Mouse (Mus musculus): ENCODE measurements at regions not wholly inside any gene's neighbourhood (a gene's known extent, or its start where the extent isn't known, plus 50 kb on each side); places are given as distances from the start of the nearest gene placed in this dataset.

DNA sequence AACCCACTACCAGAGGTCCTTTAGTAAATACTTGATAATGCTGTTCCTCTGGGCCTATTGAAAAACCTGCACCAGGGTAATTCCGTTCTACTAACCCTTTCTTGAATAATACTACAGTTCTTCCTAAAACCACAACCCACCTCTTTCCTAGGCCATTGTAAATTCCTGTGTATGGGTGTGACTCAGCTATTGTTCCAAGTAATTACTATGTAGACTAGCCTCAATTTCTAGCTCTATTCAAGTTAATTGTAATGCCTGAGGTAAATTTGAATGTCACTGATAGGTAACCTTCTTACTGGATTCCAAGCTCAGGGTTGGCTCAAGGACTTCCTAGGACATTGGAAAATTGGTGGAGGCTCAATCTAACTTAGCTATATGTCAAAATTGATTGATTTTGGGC, 185.1 kb upstream of the Slc5a7 start:
- DNase-seq (ENCODE audit: low spot score in 2 of 2): no peak

DNA sequence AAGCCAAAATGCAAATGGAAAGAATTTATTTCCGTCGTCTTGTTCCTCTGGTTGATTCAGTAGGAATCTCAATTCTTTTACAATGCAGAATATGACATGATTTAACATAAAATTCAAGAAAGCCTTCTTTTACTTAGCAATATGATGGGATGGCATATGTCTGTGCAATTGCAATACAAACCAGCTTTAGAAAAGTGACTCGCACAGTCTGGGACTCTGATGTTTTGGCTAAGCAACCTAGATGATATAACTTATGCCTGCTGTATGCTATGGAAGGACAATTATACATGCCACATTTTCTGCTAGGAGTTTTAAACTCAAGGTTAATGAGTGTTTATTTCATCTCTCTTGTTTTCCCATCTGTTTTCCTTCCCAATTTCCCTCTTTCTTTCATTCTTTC, 141.1 kb upstream of the Slc5a7 start:
- DNase-seq (ENCODE audit: low spot score in 2 of 2): no peak

DNA sequence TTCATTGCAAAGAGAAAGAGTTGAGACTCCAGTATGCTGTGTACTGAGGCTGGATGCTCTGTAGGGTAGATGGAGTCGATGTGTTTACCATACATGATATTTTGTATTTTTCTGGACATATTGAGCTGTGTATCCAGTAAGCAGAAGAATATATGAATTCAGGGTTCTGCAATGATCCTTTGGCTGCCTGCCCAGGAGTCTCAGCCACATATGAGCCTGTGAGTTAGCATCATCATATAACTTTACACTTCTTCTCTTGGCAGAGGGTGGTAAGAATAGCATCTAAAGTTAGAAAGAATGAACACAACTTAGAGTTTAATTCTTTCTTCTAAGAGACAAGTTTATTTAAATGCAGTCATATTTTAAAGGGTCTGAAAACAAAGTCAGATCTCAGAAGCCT, 139.6 kb upstream of the Slc5a7 start:
- peak in 1 of 2 experiments; percentile 44 for DNase-seq (ENCODE audit: low spot score in 2 of 2)

DNA sequence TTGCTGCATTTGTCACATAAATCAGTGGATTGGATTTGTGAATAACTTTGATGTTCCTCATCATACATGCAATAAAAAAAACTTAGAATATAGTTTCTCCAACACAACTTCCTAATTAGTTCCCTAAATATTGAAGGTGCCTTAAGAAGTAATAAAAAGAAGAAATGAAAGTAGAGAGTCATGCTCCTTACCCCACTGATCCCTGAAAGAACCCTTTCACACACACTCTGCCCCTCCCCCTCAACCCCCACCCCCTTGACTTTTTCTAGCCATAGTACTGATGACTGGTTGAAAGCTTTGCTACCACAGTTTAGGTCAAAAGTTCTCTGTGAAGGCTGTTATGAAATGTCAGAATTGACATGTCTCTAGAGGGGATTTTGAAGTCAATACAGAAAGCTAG, 131.1 kb upstream of the Slc5a7 start:
- no peak for DNase-seq (ENCODE audit: low spot score in 2 of 2)

DNA sequence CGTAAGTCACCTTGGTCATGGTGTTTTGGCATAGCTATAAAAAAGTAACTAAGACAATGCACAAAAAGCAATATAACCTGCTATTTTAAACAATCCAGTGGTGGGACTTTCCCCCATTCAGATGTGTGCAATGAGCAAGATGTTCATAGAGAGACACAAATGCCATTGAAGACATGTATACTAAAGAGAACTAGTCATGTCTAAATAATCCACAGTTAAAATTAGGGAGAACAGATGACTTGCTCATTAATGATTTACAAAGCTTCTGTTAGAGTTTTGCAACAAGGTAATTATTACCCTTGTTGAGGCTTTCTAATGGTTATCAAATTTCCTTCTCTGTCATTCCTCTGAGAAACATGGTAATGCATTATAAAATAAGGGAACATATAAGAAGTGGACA, 115.4 kb upstream of the Slc5a7 start:
- no peak for DNase-seq (ENCODE audit: low spot score in 2 of 2)

DNA sequence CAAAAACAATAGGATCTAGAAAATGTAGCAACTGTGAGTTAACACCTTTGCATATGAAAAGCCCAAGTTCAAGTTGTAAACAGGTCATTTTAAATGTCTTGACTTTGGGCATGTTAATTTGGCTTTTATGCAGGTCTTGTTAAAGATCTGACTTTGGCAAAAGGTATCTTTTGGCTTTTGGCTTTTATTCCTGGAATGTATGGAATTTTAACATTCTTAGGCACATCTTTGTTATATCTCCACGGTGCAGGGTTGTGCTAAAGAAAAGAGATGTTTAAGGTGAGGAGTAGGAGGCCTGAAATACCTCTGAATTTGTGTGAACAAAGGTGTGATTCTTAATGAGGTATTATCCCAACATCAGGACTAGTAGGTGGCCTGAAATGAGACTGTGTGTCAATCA, 97.6 kb upstream of the Slc5a7 start:
- no peak for DNase-seq (ENCODE audit: low spot score in 2 of 2)

DNA sequence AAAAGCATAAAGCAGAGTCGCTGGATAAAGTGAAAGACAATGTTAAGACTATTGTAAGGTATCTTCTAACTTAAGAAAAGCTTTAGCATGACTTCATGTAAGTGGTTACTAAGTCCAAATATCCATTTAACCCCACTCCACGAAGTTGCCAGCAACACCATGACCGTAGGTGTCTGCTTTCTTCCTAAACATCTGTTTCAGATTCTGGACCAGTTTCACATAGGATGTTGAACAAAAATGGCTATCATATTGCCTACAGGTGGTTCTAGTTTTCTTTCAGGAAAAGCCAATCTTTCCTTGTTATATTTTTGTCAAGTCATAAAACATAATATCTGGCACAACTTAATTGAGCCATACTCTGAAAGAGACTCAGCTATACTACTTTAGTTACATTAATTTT, 78.7 kb upstream of the Slc5a7 start:
- no peak for DNase-seq (ENCODE audit: low spot score in 2 of 2)

DNA sequence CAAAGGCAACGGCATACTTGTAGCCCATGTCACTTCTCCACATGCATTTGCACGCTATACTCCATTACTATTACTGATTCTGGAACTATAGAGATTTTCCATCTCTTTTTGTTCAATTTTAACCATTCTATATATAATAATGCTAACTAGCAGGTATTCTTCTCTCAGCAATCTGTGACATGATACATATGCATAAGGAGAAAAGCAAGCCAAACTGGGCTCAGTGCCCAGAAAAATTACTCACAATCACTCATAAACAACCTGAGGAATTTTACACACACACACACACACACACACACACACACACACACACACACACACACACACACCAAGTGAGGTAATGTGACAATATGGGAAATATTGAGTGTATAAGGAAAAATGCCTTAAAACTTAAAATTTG, 69.8 kb upstream of the Slc5a7 start:
- DNase-seq (ENCODE audit: low spot score in 2 of 2): peak in 1 of 2 experiments; percentile 59

DNA sequence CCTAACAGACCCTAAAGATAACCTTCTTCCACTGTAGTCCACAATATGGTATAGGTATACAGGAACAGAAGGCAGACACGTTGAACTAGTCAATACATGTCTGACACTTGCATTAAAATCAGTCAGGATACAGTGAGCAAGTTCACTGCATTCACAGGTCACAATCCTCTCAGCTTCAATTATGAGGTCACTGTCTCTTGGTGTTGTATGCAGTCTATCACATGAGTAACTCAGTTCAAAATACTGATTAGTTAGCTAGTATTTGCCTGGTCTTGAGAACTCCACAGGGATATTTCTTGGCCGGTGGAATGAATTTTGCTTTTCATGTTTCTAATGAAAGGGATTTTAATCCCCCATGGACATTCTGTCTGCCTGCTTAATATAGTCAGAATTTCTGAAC, 69.1 kb upstream of the Slc5a7 start:
- DNase-seq (ENCODE audit: low spot score in 2 of 2): no peak

DNA sequence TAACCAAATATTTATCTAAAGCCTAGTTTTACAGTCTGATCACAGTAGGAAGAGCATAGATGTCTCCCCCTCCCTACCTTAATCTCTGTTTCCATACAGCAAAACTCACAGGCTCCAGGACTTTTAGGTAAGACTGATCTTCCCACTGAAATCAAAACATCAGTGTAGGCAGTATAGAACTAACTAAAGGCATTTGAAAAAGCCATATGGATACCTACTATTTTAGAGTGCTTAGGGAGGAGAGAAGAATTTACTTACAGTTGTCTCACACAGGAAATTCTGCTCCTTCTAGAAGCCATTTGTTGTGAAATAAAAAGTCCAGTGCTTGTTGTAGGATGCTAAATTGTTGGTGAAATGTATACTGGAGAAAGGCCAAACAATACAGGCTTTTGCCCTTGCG, 64.2 kb upstream of the Slc5a7 start:
- no peak for DNase-seq (ENCODE audit: low spot score in 2 of 2)

DNA sequence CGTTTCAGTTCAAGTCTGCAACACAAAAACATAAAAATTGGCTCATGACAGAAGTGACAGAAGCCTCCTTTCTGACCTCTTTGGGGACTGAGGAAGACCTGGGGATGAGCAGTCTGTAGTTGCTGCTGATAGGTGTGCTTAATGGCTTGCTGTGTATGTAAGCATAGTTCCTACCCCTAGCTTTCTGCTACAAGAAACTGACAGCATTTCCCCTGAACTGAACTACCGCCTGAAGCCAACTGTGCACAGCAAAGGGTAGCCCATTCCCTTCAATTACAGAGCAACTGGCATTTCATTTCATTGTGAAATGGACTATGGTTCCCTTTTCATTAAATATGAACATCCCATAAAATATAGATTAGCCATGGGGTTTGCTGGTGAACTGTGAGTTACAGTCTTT, 54.2 kb upstream of the Slc5a7 start:
- no peak for DNase-seq (ENCODE audit: low spot score in 2 of 2)

DNA sequence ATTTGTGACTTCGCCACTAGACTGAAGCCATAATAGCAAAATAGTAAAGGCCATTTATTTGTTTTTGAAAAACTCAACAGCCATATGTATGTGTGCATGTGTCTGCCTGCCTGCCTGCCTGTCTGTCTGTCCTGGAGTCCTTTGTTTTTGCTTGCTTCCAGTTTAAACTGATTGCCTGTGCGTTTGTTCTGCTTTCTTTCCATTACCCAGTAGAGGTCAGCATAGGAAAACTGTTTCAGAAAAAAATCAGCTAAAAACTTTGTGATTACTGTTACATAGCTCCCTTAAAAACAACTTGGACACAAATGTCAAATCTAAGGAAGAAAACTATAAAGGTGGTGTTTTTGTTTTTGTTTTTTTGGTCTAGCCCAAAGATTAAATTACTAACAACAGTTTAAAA, 52.0 kb upstream of the Slc5a7 start:
- DNase-seq (ENCODE audit: low spot score in 2 of 2): no peak
